ENCODE assay signal across 24 mouse cellular contexts in the genomic region with DNA sequence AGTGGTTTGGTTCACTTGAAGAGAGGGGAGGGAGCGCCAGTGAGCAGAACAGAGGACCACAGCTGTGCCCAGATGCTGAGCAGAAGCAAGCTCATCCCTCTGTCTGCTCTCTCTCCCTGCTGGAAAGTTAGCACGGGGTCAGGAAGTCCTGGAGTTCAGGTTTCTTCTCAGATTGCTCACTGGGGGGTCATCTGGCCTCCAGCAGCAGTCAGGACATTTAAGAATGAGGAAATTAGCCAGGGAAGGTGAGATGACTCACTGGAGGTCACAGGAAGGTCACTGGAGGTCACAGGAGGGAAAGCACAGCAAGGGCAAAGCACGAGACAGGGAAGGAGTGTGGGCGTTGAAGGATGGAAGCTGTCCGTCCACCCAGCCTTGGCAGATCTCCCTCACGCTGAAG. TPM values are rescaled to one million over a fixed set of nuclear protein-coding genes. Genes with fewer than 3 reads are reported as not detected.
DNase-seq lines count a peak whose midpoint lies in the region; ATAC-seq and TF ChIP-seq lines count a peak whose summit lies in the region.
"Had no signal": no experiment of that assay in that cellular context is flagged by ENCODE, and none has a peak within 500 bp of the region (broad histone marks: within the 10 kb centered on the region; RNA-seq: fewer than 3 reads in every experiment).

No protein-coding gene starts in this region.

- no peak overlapping the region for H3K4me2 ChIP-seq in kidney, embryonic 15.5 days
- H3K4me2 ChIP-seq: hindbrain, embryonic 13.5 days; limb, embryonic 13.5 days; liver, embryonic 15.5 days; midbrain, embryonic 11.5 days; neural tube, embryonic 13.5 days had no signal

- H3K36me3 ChIP-seq in kidney, embryonic 15.5 days, result no peaks in the 10 kb centered on the region
- no peaks in the 10 kb centered on the region for H3K36me3 ChIP-seq in ES-E14 (ENCODE audit: control insufficient read depth, insufficient read depth, low read length, poor library complexity, severe bottlenecking)
- H3K36me3 ChIP-seq: hindbrain, embryonic 13.5 days; limb, embryonic 13.5 days; liver, embryonic 15.5 days; neural tube, embryonic 13.5 days had no signal

- peak; percentile 13 for DNase-seq in adrenal gland, adult 2 months
- DNase-seq in adrenal gland, postnatal 10 days, result no peak
- no peak for DNase-seq in kidney, adult 8-10 months
- DNase-seq in ES-E14 (ENCODE audit: low read depth, low spot score), result peak; percentile 63
- DNase-seq in kidney, postnatal 10 days, result peak; percentile 59
- no peak for DNase-seq in urinary bladder, postnatal 4 days (ENCODE audit: low spot score in 2 of 2)
- DNase-seq in spleen, postnatal 36 days (ENCODE audit: low spot score in 2 of 2), result no peak
- DNase-seq: gastrocnemius, adult 2 months; heart, adult 11 months; layer of hippocampus, adult 9-11 months; right cerebral cortex, postnatal 4 days; thymus, postnatal 25 days had no signal

- no peaks in the 10 kb centered on the region for H3K9me3 ChIP-seq in kidney, embryonic 15.5 days (replicated peaks)
- no peaks in the 10 kb centered on the region for H3K9me3 ChIP-seq in ES-E14 (ENCODE audit: control insufficient read depth, insufficient read depth, low read depth, low read length)
- H3K9me3 ChIP-seq: hindbrain, embryonic 13.5 days; limb, embryonic 13.5 days; liver, embryonic 15.5 days; neural tube, embryonic 13.5 days had no signal

- peak; percentile 75 for ATAC-seq in kidney, embryonic 15.5 days (replicated peaks; ENCODE audit: low FRiP score)
- ATAC-seq: CD4-positive, CD25-positive, alpha-beta regulatory T cell, adult 4 months; forebrain, embryonic 16.5 days; intestine, embryonic 16.5 days had no signal

- H3K9ac ChIP-seq in kidney, embryonic 15.5 days, result no peak overlapping the region
- no peak overlapping the region for H3K9ac ChIP-seq in ES-E14 (ENCODE audit: insufficient read depth, low read depth, low read length, poor library complexity, severe bottlenecking)
- H3K9ac ChIP-seq: hindbrain, embryonic 13.5 days; limb, embryonic 13.5 days; liver, embryonic 15.5 days; neural tube, embryonic 13.5 days had no signal

- 18% methylated on average over 6 of the region's 6 CpGs for WGBS in kidney, embryonic 15.5 days

- in situ Hi-C loops in ES-E14 (cut with MboI; ENCODE audit: low sequenced_read_pairs in 2 of 2, unreplicated experiment in 2 of 2), result no loop called here

- no peak overlapping the region for H3K27ac ChIP-seq in kidney, embryonic 15.5 days
- no peak overlapping the region for H3K27ac ChIP-seq in ES-E14 (ENCODE audit: insufficient read depth, low read depth, low read length, poor library complexity, severe bottlenecking)
- H3K27ac ChIP-seq: gastrocnemius, adult 2 months; hindbrain, embryonic 13.5 days; limb, embryonic 13.5 days; liver, embryonic 15.5 days; neural tube, embryonic 13.5 days had no signal

- H3K27me3 ChIP-seq in kidney, embryonic 15.5 days, result peaks cover 5% of the 10 kb centered on the region; the same call in 1 of the 2 replicates
- H3K27me3 ChIP-seq: hindbrain, embryonic 13.5 days; limb, embryonic 13.5 days; neural tube, embryonic 13.5 days had no signal

- H3K4me3 ChIP-seq in kidney, embryonic 15.5 days (replicated peaks), result no peak overlapping the region
- no peak overlapping the region for H3K4me3 ChIP-seq in ES-E14 (ENCODE audit: insufficient read depth in 1 of 2, low read depth in 1 of 2, low read length in 2 of 2, poor library complexity in 1 of 2, severe bottlenecking in 1 of 2)
- H3K4me3 ChIP-seq: erythroblast, embryonic 14.5 days; gastrocnemius, adult 2 months; hindbrain, embryonic 13.5 days; limb, embryonic 13.5 days; liver, embryonic 15.5 days; neural tube, embryonic 13.5 days had no signal

- peaks cover 6% of the 10 kb centered on the region for H3K4me1 ChIP-seq in kidney, embryonic 15.5 days
- H3K4me1 ChIP-seq in ES-E14 (ENCODE audit: control insufficient read depth in 2 of 2, insufficient read depth in 2 of 2, low read length in 2 of 2, poor library complexity in 1 of 2), result peaks cover 6 to 12% of the 10 kb centered on the region in 2 experiments; a peak in 3 of 4 replicates
- H3K4me1 ChIP-seq: hindbrain, embryonic 13.5 days had no signal

TF ChIP-seq in ES-E14, 5 proteins besides CTCF, POLR2A, EP300 and RAD21:
- no peak for TF ChIP-seq MAFK (IDR thresholded peaks at IDR 0.05; ENCODE audit: insufficient read depth, low read depth, low read length)
- no peak for TF ChIP-seq ZC3H11A (IDR thresholded peaks at IDR 0.05; ENCODE audit: borderline replicate concordance, low read depth, low read length)
- TF ChIP-seq CHD2 (IDR thresholded peaks at IDR 0.05; ENCODE audit: low read depth, low read length), result no peak
- TF ChIP-seq ZNF384 (IDR thresholded peaks at IDR 0.05; ENCODE audit: low read depth, low read length), result no peak
- no peak for TF ChIP-seq HCFC1 (IDR thresholded peaks at IDR 0.05; ENCODE audit: borderline replicate concordance, insufficient read depth, low read length)

RNA-seq across cellular contexts. Expression of a gene that starts 41.5 kb away (rescaled TPM):
- 100 to 1,000 TPM in 1 of 2 experiments, 10 to 100 TPM in 1; 97.5 to 127 TPM for total RNA-seq in adrenal gland, adult 2 months (2021)
- 44.9 and 46.6 TPM in 2 replicates for polyA plus RNA-seq in adrenal gland, adult 2 months (2012; rRNA removed)
- 100 to 1,000 TPM; 138 to 167 TPM for total RNA-seq in adrenal gland, postnatal 10 days (2021)
- polyA plus RNA-seq in kidney, embryonic 15.5 days (2015; fragmentation: Nextera tagmentation; extraction: Ambion mirVana), result 31.0 and 33.5 TPM in 2 replicates
- 142 and 161 TPM in 2 replicates for total RNA-seq in ES-E14 (2012; rRNA removed)

RNA-seq across cellular contexts. Expression of a gene that starts 54.1 kb away (rescaled TPM):
- total RNA-seq in adrenal gland, adult 2 months (2021), result not detected
- not detected in 2 replicates for polyA plus RNA-seq in adrenal gland, adult 2 months (2012; rRNA removed)
- total RNA-seq in adrenal gland, postnatal 10 days (2021), result not detected
- not detected in 2 replicates for polyA plus RNA-seq in kidney, embryonic 15.5 days (2015; fragmentation: Nextera tagmentation; extraction: Ambion mirVana)
- total RNA-seq in ES-E14 (2012; rRNA removed), result not detected in 2 replicates
- polyA plus RNA-seq: CD4-positive, CD25-positive, alpha-beta regulatory T cell, adult 4 months; embryonic facial prominence, embryonic 11.5 days; erythroblast, embryonic 14.5 days; forebrain, embryonic 16.5 days; hindbrain, embryonic 13.5 days; intestine, embryonic 16.5 days; limb, embryonic 13.5 days; liver, embryonic 15.5 days; midbrain, embryonic 11.5 days; neural tube, embryonic 13.5 days; testis, adult 2 months had no signal

Comparison
In these comparisons a context has a peak if more than half of its experiments do, and no peak if none do; other contexts are left out.
1. DNase-seq: peak in adrenal gland, adult 2 months (single experiment), ES-E14 (single experiment) and kidney, postnatal 10 days (single experiment); none in adrenal gland, postnatal 10 days (single experiment), kidney, adult 8-10 months (0 of 2), urinary bladder, postnatal 4 days (0 of 2) and spleen, postnatal 36 days (0 of 2).